Mouse (Mus musculus): ENCODE results near the gene Donson. TPM values are rescaled to one million over a fixed set of nuclear protein-coding genes. Genes with fewer than 3 reads are reported as not detected.

Donson gene
- total and polyA plus RNA-seq, 3 experiments = 25.4 to 33.9 TPM; not detected in 1

GRCm38 (mm10) chr16:91645995-91646602 is 42.5 kb downstream of the Donson start:
- Histone ChIP-seq H3K4me3 (ENCODE audit: control insufficient read depth in 1 of 2, insufficient read depth in 1 of 2, low read depth in 2 of 2, low read length in 2 of 2) (peak overlapping the region; percentile 89 to 99), H3K27me3 (ENCODE audit: control insufficient read depth in 1 of 2, insufficient read depth in 2 of 2, low read length in 2 of 2) (no peaks in the 10 kb centered on the region), H3K9me3 (replicated peaks; ENCODE audit: insufficient read depth, low read length) (no peaks in the 10 kb centered on the region), H3K27ac (ENCODE audit: control insufficient read depth, low read depth, low read length) (peak overlapping the region; percentile 92), H3K36me3 (ENCODE audit: control insufficient read depth in 1 of 2, insufficient read depth in 2 of 2, low read length in 2 of 2) (peaks cover 11 to 30% of the 10 kb centered on the region in 2 experiments), H3K9ac (ENCODE audit: control insufficient read depth, low read depth, low read length, poor library complexity, severe bottlenecking) (peak overlapping the region; percentile 99), H3K79me2 (ENCODE audit: control insufficient read depth, insufficient read depth, low read length, poor library complexity) (peaks cover 75% of the 10 kb centered on the region), H3K4me1 (ENCODE audit: control insufficient read depth in 1 of 2, insufficient read depth in 2 of 2, low read length in 2 of 2) (peaks cover 5 to 11% of the 10 kb centered on the region in 2 experiments; a peak in 3 of 4 replicates)
- peak; percentile 87 for DNase-seq (ENCODE audit: low read depth, low spot score)
- TF ChIP-seq BHLHE40 (IDR thresholded peaks at IDR 0.05; ENCODE audit: borderline replicate concordance, low read depth, low read length) (peak; percentile 12; the same call in 1 of the 2 replicates), CTCF (IDR thresholded peaks at IDR 0.05 in 2 of 3, conservative IDR thresholded peaks at IDR 0.05 in 1 of 3; ENCODE audit: control insufficient read depth in 1 of 3, insufficient read depth in 1 of 3, low read depth in 2 of 3, low read length in 3 of 3, poor library complexity in 1 of 3, severe bottlenecking in 1 of 3) (peak in 2 of 3 experiments; percentile 4 to 42; a peak in 3 of 6 replicates), MXI1 (IDR thresholded peaks at IDR 0.05; ENCODE audit: low read depth, low read length) (peak; percentile 98), ZKSCAN1 (IDR thresholded peaks at IDR 0.05; ENCODE audit: low read depth, low read length) (no peak), MAX (IDR thresholded peaks at IDR 0.05; ENCODE audit: low read length) (peak; percentile 94), POLR2A (IDR thresholded peaks at IDR 0.05; ENCODE audit: control insufficient read depth in 1 of 2, insufficient read depth in 1 of 2, low read depth in 1 of 2, low read length in 2 of 2, poor library complexity in 1 of 2) (no peak), USF2 (IDR thresholded peaks at IDR 0.05; ENCODE audit: borderline replicate concordance in 1 of 2, insufficient read depth in 1 of 2, low read depth in 1 of 2, low read length in 2 of 2) (no peak), ETS1 (IDR thresholded peaks at IDR 0.05; ENCODE audit: low read depth, low read length) (no peak), GABPA (IDR thresholded peaks at IDR 0.05; ENCODE audit: low read depth, low read length) (no peak), SIN3A (IDR thresholded peaks at IDR 0.05; ENCODE audit: low read length) (peak; percentile 91), TCF12 (IDR thresholded peaks at IDR 0.05; ENCODE audit: low read depth, low read length) (no peak), NELFE (IDR thresholded peaks at IDR 0.05; ENCODE audit: low read depth, low read length) (peak; percentile 42), HCFC1 (IDR thresholded peaks at IDR 0.05; ENCODE audit: low read depth, low read length) (peak; percentile 54), MAZ (IDR thresholded peaks at IDR 0.05; ENCODE audit: low read depth, low read length) (no peak), RAD21 (IDR thresholded peaks at IDR 0.05; ENCODE audit: low read depth, low read length) (no peak), ZC3H11A (IDR thresholded peaks at IDR 0.05; ENCODE audit: low read depth, low read length) (no peak), ELF1 (IDR thresholded peaks at IDR 0.05; ENCODE audit: low read depth, low read length) (peak; percentile 75), ZNF384 (IDR thresholded peaks at IDR 0.05; ENCODE audit: low read depth, low read length) (no peak), TAL1 (IDR thresholded peaks at IDR 0.05; ENCODE audit: low read length) (no peak), SMC3 (IDR thresholded peaks at IDR 0.05; ENCODE audit: low read depth, low read length) (peak; percentile 31; the same call in 1 of the 2 replicates), POLR2AphosphoS2 (IDR thresholded peaks at IDR 0.05; ENCODE audit: low read length) (no peak), GATA1 (IDR thresholded peaks at IDR 0.05; ENCODE audit: low read depth, low read length) (peak; percentile 10; the same call in 1 of the 2 replicates), UBTF (IDR thresholded peaks at IDR 0.05; ENCODE audit: borderline replicate concordance, insufficient read depth, low read depth, low read length) (no peak), EP300 (IDR thresholded peaks at IDR 0.05; ENCODE audit: low read depth in 1 of 2, low read length in 2 of 2) (no peak), JUND (IDR thresholded peaks at IDR 0.05; ENCODE audit: low read depth, low read length) (no peak), E2F4 (IDR thresholded peaks at IDR 0.05; ENCODE audit: borderline replicate concordance, low read depth, low read length) (no peak), USF1 (IDR thresholded peaks at IDR 0.05; ENCODE audit: low read depth, low read length) (peak; percentile 53; the same call in 1 of the 2 replicates), MAFK (IDR thresholded peaks at IDR 0.05; ENCODE audit: borderline replicate concordance, low read depth, low read length) (no peak), RCOR1 (IDR thresholded peaks at IDR 0.05; ENCODE audit: low read depth, low read length) (no peak), ZMIZ1 (IDR thresholded peaks at IDR 0.05; ENCODE audit: low read depth, low read length) (no peak), CHD2 (IDR thresholded peaks at IDR 0.05; ENCODE audit: low read length) (no peak), NRF1 (IDR thresholded peaks at IDR 0.05; ENCODE audit: insufficient read depth, low read depth, low read length, poor library complexity, severe bottlenecking) (no peak), CHD1 (IDR thresholded peaks at IDR 0.05; ENCODE audit: low read depth, low read length) (0 out of 2 replicates have a peak, but pooled peaks have one; percentile 54), TBP (IDR thresholded peaks at IDR 0.05; ENCODE audit: low read depth, low read length) (0 out of 2 replicates have a peak, but pooled peaks have one; percentile 16), POLR2AphosphoS5 (IDR thresholded peaks at IDR 0.05; ENCODE audit: borderline replicate concordance, low read depth, low read length) (no peak), MYC (IDR thresholded peaks at IDR 0.05; ENCODE audit: low read depth, low read length) (peak; percentile 93), KAT2A (conservative IDR thresholded peaks at IDR 0.05; ENCODE audit: low read depth, low read length) (no peak; the same call in 1 of the 2 replicates)
